Mouse (Mus musculus) forebrain, embryonic 12.5 days (tissue): ENCODE results near the gene Zbtb45. TPM values are rescaled to one million over a fixed set of nuclear protein-coding genes. Genes with fewer than 3 reads are reported as not detected.

Experiments
- ATAC-seq: fragments of 200-750 bp; cut with Nextera tagmentation; 2 replicates; pipeline ENCODE4 v1.8.0; 2017; ENCODE audit warnings: moderate TSS enrichment; ENCODE audit not compliant: low FRiP score
- H3K27ac ChIP-seq: fragments of 300-500 bp; sonication (generic); 2 replicates; pipeline ENCODE4 v1.5.1; 2016; ENCODE audit warnings: mild to moderate bottlenecking
- H3K27me3 ChIP-seq: fragments of 300-500 bp; sonication (generic); 2 replicates; pipeline ENCODE4 v1.6.1; 2016; ENCODE audit warnings: mild to moderate bottlenecking
- H3K36me3 ChIP-seq: fragments of 300-500 bp; sonication (generic); replicated peaks from 2 replicates; pipeline ENCODE4 v1.6.1; 2016; ENCODE audit warnings: mild to moderate bottlenecking
- H3K4me1 ChIP-seq: fragments of 300-500 bp; sonication (generic); 2 replicates; pipeline ENCODE4 v1.6.1; 2016
- H3K4me2 ChIP-seq: fragments of 300-500 bp; sonication (generic); 2 replicates; pipeline ENCODE4 v1.6.1; 2016; ENCODE audit warnings: mild to moderate bottlenecking, moderate library complexity
- H3K4me3 ChIP-seq: fragments of 300-500 bp; sonication (generic); replicated peaks from 2 replicates; pipeline ENCODE4 v1.5.1; 2016; ENCODE audit warnings: mild to moderate bottlenecking
- H3K9ac ChIP-seq: fragments of 300-500 bp; sonication (generic); 2 replicates; pipeline ENCODE4 v1.6.1; 2016; ENCODE audit warnings: mild to moderate bottlenecking
- H3K9me3 ChIP-seq: fragments of 300-500 bp; sonication (generic); 2 replicates; pipeline ENCODE4 v1.6.1; 2016
- WGBS: fragments of 180-500 bp; shearing (Covaris S2); methylation state at CpG from one replicate; pipeline ENCODE4 v1.1.7; 2016; 5-methylcytosine and 5-hydroxymethylcytosine counted together
- polyA plus RNA-seq: library from polyadenylated mRNA; unstranded; fragments of >200 nt; fragmentation: Nextera tagmentation; extraction: Ambion mirVana; gene quantifications from 2 replicates; pipeline ENCODE4 v1.2.1, GENCODE M21; 2016

Zbtb45 gene
- polyA plus RNA-seq, 1 experiment from 2014 or later: 34.9 TPM

- ATAC-seq: no peak
- Histone ChIP-seq H3K9me3 (no peaks in the 10 kb centered on the region), H3K9ac (no peak overlapping the region), H3K4me2 (no peak overlapping the region), H3K4me1 (peaks cover 5% of the 10 kb centered on the region; the same call in 1 of the 2 replicates), H3K27ac (no peak overlapping the region), H3K27me3 (no peaks in the 10 kb centered on the region), H3K4me3 (no peak overlapping the region), H3K36me3 (no peaks in the 10 kb centered on the region)
- 82% methylated on average over 4 of the region's 4 CpGs for WGBS
Observed at GRCm38 (mm10) chr7:12958948-12959347, 50.9 kb downstream of the Zbtb45 start.

DNA sequence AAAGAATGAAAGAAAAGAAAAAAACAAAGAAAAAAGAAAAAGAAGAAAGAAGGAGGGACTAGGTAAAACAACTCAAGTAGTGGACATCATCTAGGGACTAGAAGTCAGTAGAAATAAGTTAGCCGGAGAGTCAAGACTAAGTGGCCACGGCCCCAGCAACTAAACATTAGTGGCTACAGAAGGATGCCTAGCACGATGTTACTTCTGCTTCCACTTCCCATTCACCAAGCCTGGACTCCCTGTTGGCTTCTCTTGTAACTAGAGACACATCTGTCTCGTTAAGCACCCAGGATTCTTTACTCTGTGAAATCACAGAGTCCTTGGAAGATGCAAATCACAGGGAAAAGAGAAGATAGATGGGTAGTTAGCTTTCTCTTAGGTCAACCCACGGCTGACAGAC is 52.3 kb downstream of the Zbtb45 start:
- ATAC-seq: no peak

GRCm38 (mm10) chr7:12954896-12955295 is 54.9 kb downstream of the Zbtb45 start:
- no peaks in the 10 kb centered on the region for H3K27me3 ChIP-seq
- WGBS: 64% methylated on average over 3 of the region's 3 CpGs

More for the DNA sequence above, 52.3 kb downstream of the Zbtb45 start:
- Histone ChIP-seq H3K27ac (no peak overlapping the region), H3K36me3 (no peaks in the 10 kb centered on the region), H3K9ac (no peak overlapping the region), H3K4me1 (peaks cover 5% of the 10 kb centered on the region; the same call in 1 of the 2 replicates), H3K4me2 (no peak overlapping the region), H3K27me3 (no peaks in the 10 kb centered on the region), H3K9me3 (no peaks in the 10 kb centered on the region), H3K4me3 (no peak overlapping the region)
- 70% methylated on average over 5 of the region's 5 CpGs for WGBS

More at GRCm38 (mm10) chr7:12954896-12955295, 54.9 kb downstream of the Zbtb45 start:
- H3K27ac ChIP-seq: no peak overlapping the region
- no peaks in the 10 kb centered on the region for H3K36me3 ChIP-seq
- H3K4me3 ChIP-seq: no peak overlapping the region
- H3K9me3 ChIP-seq: no peaks in the 10 kb centered on the region
- peaks cover 7% of the 10 kb centered on the region for H3K4me1 ChIP-seq
- H3K4me2 ChIP-seq: no peak overlapping the region
- no peak overlapping the region for H3K9ac ChIP-seq
- ATAC-seq: no peak

Other genes with a start within 250 kb of the Zbtb45 start
- 13.6 and 15.2 TPM in 2 replicates for gene Zscan18, start 206.4 kb downstream of the Zbtb45 start, polyA plus RNA-seq
- 25.4 and 28.2 TPM in 2 replicates for gene Zfp329, start 191.2 kb downstream of the Zbtb45 start, polyA plus RNA-seq
- gene Zfp110, start 175.3 kb downstream of the Zbtb45 start, polyA plus RNA-seq: 32.4 and 34.5 TPM in 2 replicates
- 6.0 and 6.2 TPM in 2 replicates for gene Zfp128, start 128.9 kb downstream of the Zbtb45 start, polyA plus RNA-seq
- gene Zscan22, start 112.2 kb downstream of the Zbtb45 start, polyA plus RNA-seq: 13.8 and 15.8 TPM in 2 replicates
- gene Rps5, start 87.7 kb downstream of the Zbtb45 start, polyA plus RNA-seq: 585 and 638 TPM in 2 replicates
- 0.81 and 0.83 TPM in 2 replicates for gene Rnf225, start 82.6 kb downstream of the Zbtb45 start, polyA plus RNA-seq
- 11.3 and 12.4 TPM in 2 replicates for gene Zfp324, start 44.2 kb downstream of the Zbtb45 start, polyA plus RNA-seq
- gene Zfp446, start 32.2 kb downstream of the Zbtb45 start, polyA plus RNA-seq: 15.3 and 15.7 TPM in 2 replicates
- 0.14 and 0.18 TPM in 2 replicates for gene Slc27a5, start 11.8 kb downstream of the Zbtb45 start, polyA plus RNA-seq
- gene Trim28, start 10.9 kb downstream of the Zbtb45 start, polyA plus RNA-seq: 370 and 396 TPM in 2 replicates
- 127 and 132 TPM in 2 replicates for gene Chmp2a, start 24.8 kb upstream of the Zbtb45 start, polyA plus RNA-seq
- gene Ube2m, start 28.2 kb upstream of the Zbtb45 start, polyA plus RNA-seq: 107 and 154 TPM in 2 replicates
- gene Mzf1, start 44.7 kb upstream of the Zbtb45 start, polyA plus RNA-seq: 5.3 and 5.4 TPM in 2 replicates
- gene Vmn1r85, start 85.1 kb upstream of the Zbtb45 start, polyA plus RNA-seq: not detected in 2 replicates
- not detected in 2 replicates for gene Vmn1r86, start 109.9 kb upstream of the Zbtb45 start, polyA plus RNA-seq
- gene Vmn1r87, start 130.1 kb upstream of the Zbtb45 start, polyA plus RNA-seq: not detected in 2 replicates
- gene Vmn1r88, start 149.5 kb upstream of the Zbtb45 start, polyA plus RNA-seq: 0.03 TPM in 1 of 2 replicates, not detected in the other
- not detected in 2 replicates for gene Vmn1r89, start 203.0 kb upstream of the Zbtb45 start, polyA plus RNA-seq